Comparison of ENCODE assay signal across 9 mouse cellular contexts in the genomic region with DNA sequence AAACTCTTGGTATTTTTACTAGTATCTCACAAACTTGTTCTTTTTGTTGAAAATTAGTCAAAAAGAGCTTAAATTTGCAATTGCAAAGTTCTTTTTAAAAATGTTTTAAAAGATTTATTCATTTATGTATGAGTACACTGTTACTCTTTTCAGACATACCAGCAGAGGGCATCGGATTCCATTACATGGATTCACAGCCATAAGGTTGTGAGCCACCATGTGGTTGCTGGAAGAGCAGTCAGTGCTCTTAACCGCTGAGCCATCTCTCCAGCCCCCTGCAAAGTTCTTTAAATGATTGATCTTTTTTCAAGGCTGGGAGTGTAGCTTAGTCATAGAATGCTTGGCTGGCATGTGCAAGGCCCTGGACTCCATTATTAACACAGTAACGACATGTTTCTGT. TPM values are rescaled to one million over a fixed set of nuclear protein-coding genes. Genes with fewer than 3 reads are reported as not detected.
DNase-seq lines count a peak whose midpoint lies in the region; ATAC-seq lines count a peak whose summit lies in the region.
"Had no signal": no experiment of that assay in that cellular context is flagged by ENCODE, and none has a peak within 500 bp of the region (broad histone marks: within the 10 kb centered on the region; RNA-seq: fewer than 3 reads in every experiment).

No protein-coding gene starts in this region.

- H3K4me1 ChIP-seq in hindbrain, embryonic 14.5 days (replicated peaks; ENCODE audit: control insufficient read depth, insufficient read depth, low read length) = peaks cover 11% of the 10 kb centered on the region; the same call in 1 of the 2 replicates
- peaks cover 32% of the 10 kb centered on the region for H3K4me1 ChIP-seq in heart, embryonic 12.5 days (replicated peaks)

- H3K9ac ChIP-seq in hindbrain, embryonic 14.5 days = no peak overlapping the region
- no peak overlapping the region for H3K9ac ChIP-seq in heart, embryonic 12.5 days

- H3K9me3 ChIP-seq in hindbrain, embryonic 14.5 days (ENCODE audit: control insufficient read depth, low read length) = no peaks in the 10 kb centered on the region
- H3K9me3 ChIP-seq in heart, embryonic 12.5 days (replicated peaks) = no peaks in the 10 kb centered on the region

- peak; percentile 78 for ATAC-seq in frontal cortex, adult (ENCODE audit: low TSS enrichment)
- ATAC-seq in activated CD4-positive, CD25-positive, alpha-beta regulatory T cell, adult 4 months = peak; percentile 69
- no peak for ATAC-seq in hindbrain, embryonic 14.5 days (ENCODE audit: low FRiP score)
- ATAC-seq in megakaryocyte-erythroid progenitor cell, adult 5-6 weeks (replicated peaks; ENCODE audit: low FRiP score, low TSS enrichment, poor library complexity, severe bottlenecking) = peak; percentile 60; the same call in 1 of the 2 replicates
- no peak for ATAC-seq in heart, embryonic 12.5 days (ENCODE audit: insufficient number of reproducible peaks, low FRiP score)

- no peak for DNase-seq in frontal cortex, postnatal 36 days (ENCODE audit: low spot score in 2 of 2)
- peak; percentile 80 for DNase-seq in 416B (ENCODE audit: low read depth)
- peak; percentile 71 for DNase-seq in hindbrain, embryonic 14.5 days (ENCODE audit: low spot score)
- no peak for DNase-seq in spleen, adult 18-20 months

- peaks cover 96% of the 10 kb centered on the region for H3K36me3 ChIP-seq in hindbrain, embryonic 14.5 days (replicated peaks; ENCODE audit: control insufficient read depth, insufficient read depth)
- peaks cover 81% of the 10 kb centered on the region for H3K36me3 ChIP-seq in heart, embryonic 12.5 days

- H3K27me3 ChIP-seq in hindbrain, embryonic 14.5 days (ENCODE audit: control insufficient read depth, insufficient read depth, low read length) = no peaks in the 10 kb centered on the region
- no peaks in the 10 kb centered on the region for H3K27me3 ChIP-seq in heart, embryonic 12.5 days (replicated peaks)

- H3K4me3 ChIP-seq in hindbrain, embryonic 14.5 days (replicated peaks; ENCODE audit: low read length) = no peak overlapping the region
- H3K4me3 ChIP-seq in heart, embryonic 12.5 days = no peak overlapping the region

- H3K4me2 ChIP-seq in hindbrain, embryonic 14.5 days (replicated peaks) = no peak overlapping the region
- no peak overlapping the region for H3K4me2 ChIP-seq in heart, embryonic 12.5 days

- WGBS in hindbrain, embryonic 14.5 days = 49% methylated on average over 3 of the region's 3 CpGs
- 68% methylated on average over 3 of the region's 3 CpGs for WGBS in heart, embryonic 12.5 days

- H3K27ac ChIP-seq in hindbrain, embryonic 14.5 days = no peak overlapping the region; the same call in 1 of the 2 replicates
- H3K27ac ChIP-seq in heart, embryonic 12.5 days (ENCODE audit: poor library complexity, severe bottlenecking) = no peak overlapping the region

RNA-seq across cellular contexts. Expression of gene Mcts2, which starts 8.5 kb away (rescaled TPM):
- 1 to 10 TPM; 2.1 to 2.5 TPM for polyA plus RNA-seq in activated CD4-positive, CD25-positive, alpha-beta regulatory T cell, adult 4 months (2017; shearing (Covaris generic))
- polyA plus RNA-seq in hindbrain, embryonic 14.5 days (2014; fragmentation: Nextera tagmentation; extraction: Ambion mirVana) = 34.0 and 41.9 TPM in 2 replicates
- 12.5 and 20.3 TPM in 2 replicates for total RNA-seq in megakaryocyte-erythroid progenitor cell, adult 5-6 weeks (2014; fragmentation: Nextera tagmentation)
- total RNA-seq in megakaryocyte-erythroid progenitor cell, adult 5-6 weeks (2017) = 5.8 and 6.2 TPM in 2 replicates
- 23.1 and 25.2 TPM in 2 replicates for polyA plus RNA-seq in heart, embryonic 12.5 days (2016; fragmentation: Nextera tagmentation; extraction: Ambion mirVana)

RNA-seq across cellular contexts. Expression of gene H13, which starts 9.0 kb away (rescaled TPM):
- polyA plus RNA-seq in activated CD4-positive, CD25-positive, alpha-beta regulatory T cell, adult 4 months (2017; shearing (Covaris generic)) = 10 to 100 TPM; 72.7 to 82.3 TPM
- polyA plus RNA-seq in hindbrain, embryonic 14.5 days (2014; fragmentation: Nextera tagmentation; extraction: Ambion mirVana) = 155 and 164 TPM in 2 replicates
- total RNA-seq in megakaryocyte-erythroid progenitor cell, adult 5-6 weeks (2014; fragmentation: Nextera tagmentation) = 66.9 and 68.1 TPM in 2 replicates
- total RNA-seq in megakaryocyte-erythroid progenitor cell, adult 5-6 weeks (2017) = 56.1 and 69.1 TPM in 2 replicates
- polyA plus RNA-seq in heart, embryonic 12.5 days (2016; fragmentation: Nextera tagmentation; extraction: Ambion mirVana) = 87.5 and 91.9 TPM in 2 replicates

RNA-seq across cellular contexts. Expression of gene Rem1, which starts 51.6 kb away (rescaled TPM):
- not detected for polyA plus RNA-seq in activated CD4-positive, CD25-positive, alpha-beta regulatory T cell, adult 4 months (2017; shearing (Covaris generic))
- polyA plus RNA-seq in hindbrain, embryonic 14.5 days (2014; fragmentation: Nextera tagmentation; extraction: Ambion mirVana) = 0.33 and 0.87 TPM in 2 replicates
- 4.9 TPM in 1 of 2 replicates, not detected in the other for total RNA-seq in megakaryocyte-erythroid progenitor cell, adult 5-6 weeks (2014; fragmentation: Nextera tagmentation)
- total RNA-seq in megakaryocyte-erythroid progenitor cell, adult 5-6 weeks (2017) = not detected in 2 replicates
- polyA plus RNA-seq in heart, embryonic 12.5 days (2016; fragmentation: Nextera tagmentation; extraction: Ambion mirVana) = 9.5 and 10.1 TPM in 2 replicates

RNA-seq across cellular contexts. Expression of gene Defb25, which starts 55.4 kb away (rescaled TPM):
- not detected for polyA plus RNA-seq in activated CD4-positive, CD25-positive, alpha-beta regulatory T cell, adult 4 months (2017; shearing (Covaris generic))
- not detected in 2 replicates for polyA plus RNA-seq in hindbrain, embryonic 14.5 days (2014; fragmentation: Nextera tagmentation; extraction: Ambion mirVana)
- not detected in 2 replicates for total RNA-seq in megakaryocyte-erythroid progenitor cell, adult 5-6 weeks (2014; fragmentation: Nextera tagmentation)
- not detected in 2 replicates for total RNA-seq in megakaryocyte-erythroid progenitor cell, adult 5-6 weeks (2017)
- not detected in 2 replicates for polyA plus RNA-seq in heart, embryonic 12.5 days (2016; fragmentation: Nextera tagmentation; extraction: Ambion mirVana)
- total RNA-seq: layer of hippocampus, postnatal 14 days had no signal

RNA-seq across cellular contexts. Expression of gene Id1, which starts 57.7 kb away (rescaled TPM):
- under 1 TPM; 0.56 to 0.97 TPM for polyA plus RNA-seq in activated CD4-positive, CD25-positive, alpha-beta regulatory T cell, adult 4 months (2017; shearing (Covaris generic))
- polyA plus RNA-seq in hindbrain, embryonic 14.5 days (2014; fragmentation: Nextera tagmentation; extraction: Ambion mirVana) = 56.5 and 68.0 TPM in 2 replicates
- not detected in 2 replicates for total RNA-seq in megakaryocyte-erythroid progenitor cell, adult 5-6 weeks (2014; fragmentation: Nextera tagmentation)
- total RNA-seq in megakaryocyte-erythroid progenitor cell, adult 5-6 weeks (2017) = not detected in 2 replicates
- 87.7 and 90.9 TPM in 2 replicates for polyA plus RNA-seq in heart, embryonic 12.5 days (2016; fragmentation: Nextera tagmentation; extraction: Ambion mirVana)

Comparison
In these comparisons a context has a peak if more than half of its experiments do, and no peak if none do; other contexts are left out.
1. ATAC-seq: peak in frontal cortex, adult (single experiment), activated CD4-positive, CD25-positive, alpha-beta regulatory T cell, adult 4 months (single experiment) and megakaryocyte-erythroid progenitor cell, adult 5-6 weeks (single experiment); none in hindbrain, embryonic 14.5 days (single experiment) and heart, embryonic 12.5 days (single experiment).
2. DNase-seq: peak in 416B (single experiment) and hindbrain, embryonic 14.5 days (single experiment); none in frontal cortex, postnatal 36 days (0 of 2) and spleen, adult 18-20 months (0 of 2).